Mouse (Mus musculus) spleen, adult 2 months (tissue): Measurements from ENCODE around the gene Vps53. TPM values are rescaled to one million over a fixed set of nuclear protein-coding genes. Genes with fewer than 3 reads are reported as not detected.
"Not testable (repeated sequence)": the region's sequence is repeated elsewhere in the genome, so short reads cannot be mapped to it uniquely, and the experiment has no call there.

Experiments
- DNase-seq, 2 experiments: peaks; one replicate each; pipeline versions ENCODE4 v3.0.0 to v3.0.0-alpha.2; 2012 to 2021; ENCODE audit warnings: low spot score in 2 of 2, low read depth in 1 of 2
- H3K27ac ChIP-seq: fragments of 200-500 bp; 2 replicates; pipeline ENCODE4 v1.5.1; 2012; ENCODE audit warnings: low read length, inconsistent platforms; ENCODE audit not compliant: insufficient read depth
- H3K27me3 ChIP-seq: fragments of 200-500 bp; 2 replicates; pipeline ENCODE4 v1.6.1; 2012; ENCODE audit warnings: mild to moderate bottlenecking, moderate library complexity, low read length, inconsistent platforms; ENCODE audit not compliant: control insufficient read depth, insufficient read depth
- H3K36me3 ChIP-seq: fragments of 200-500 bp; 2 replicates; pipeline ENCODE4 v1.6.1; 2012; ENCODE audit warnings: mild to moderate bottlenecking, low read length, inconsistent platforms; ENCODE audit not compliant: control insufficient read depth, insufficient read depth
- H3K4me1 ChIP-seq: fragments of 200-500 bp; 2 replicates; pipeline ENCODE4 v1.6.1; 2011; ENCODE audit warnings: inconsistent platforms; ENCODE audit not compliant: control insufficient read depth, insufficient read depth, insufficient read length
- H3K4me3 ChIP-seq: fragments of 200-500 bp; 2 replicates; pipeline ENCODE4 v1.5.1; 2011; ENCODE audit warnings: mild to moderate bottlenecking, inconsistent platforms; ENCODE audit not compliant: insufficient read depth, insufficient read length; ENCODE audit errors: extremely low read depth
- CTCF ChIP-seq: fragments of 200-500 bp; IDR thresholded peaks from 2 replicates; pipeline ENCODE4 v1.5.1; 2011; ENCODE audit warnings: mild to moderate bottlenecking, inconsistent platforms; ENCODE audit not compliant: insufficient read depth, insufficient read length, insufficient replicate concordance; ENCODE audit errors: extremely low read depth
- POLR2A ChIP-seq: fragments of 200-500 bp; IDR thresholded peaks from 2 replicates; pipeline ENCODE4 v1.6.1; 2011; ENCODE audit warnings: low read depth, low read length, inconsistent platforms
- WGBS: fragments of 180-500 bp; shearing (Covaris S2); methylation state at CpG from one replicate; pipeline ENCODE4 v1.1.7; 2018; 5-methylcytosine and 5-hydroxymethylcytosine counted together
- polyA plus RNA-seq: library from polyadenylated mRNA; depleted of rRNA; stranded (reverse); fragments of >200 nt; gene quantifications from 2 replicates; pipeline ENCODE4 v1.2.3, GENCODE M21; 2012

Vps53 gene
- polyA plus RNA-seq, 1 experiment: 12.4 TPM

- H3K27me3 ChIP-seq: no peaks in the 10 kb centered on the region
- 96% methylated on average over 5 of the region's 5 CpGs for WGBS
- H3K36me3 ChIP-seq: peaks cover 13% of the 10 kb centered on the region
- no peak overlapping the region for H3K27ac ChIP-seq
- H3K4me1 ChIP-seq: peaks cover 8% of the 10 kb centered on the region; the same call in 1 of the 2 replicates
- no peak for DNase-seq
- TF ChIP-seq CTCF: no peak
- no peak overlapping the region for H3K4me3 ChIP-seq
These were observed 34.4 kb upstream of the Vps53 start for GRCm38 (mm10) chr11:76213841-76214240.

GRCm38 (mm10) chr11:76211595-76211994 lies 32.1 kb upstream of the Vps53 start:
- H3K4me1 ChIP-seq, H3K4me3 ChIP-seq, H3K27ac ChIP-seq, H3K27me3 ChIP-seq, DNase-seq: not testable (repeated sequence)
- H3K36me3 ChIP-seq: peaks cover 13% of the 10 kb centered on the region
- WGBS: 88% methylated on average over 5 of the region's 6 CpGs

DNA sequence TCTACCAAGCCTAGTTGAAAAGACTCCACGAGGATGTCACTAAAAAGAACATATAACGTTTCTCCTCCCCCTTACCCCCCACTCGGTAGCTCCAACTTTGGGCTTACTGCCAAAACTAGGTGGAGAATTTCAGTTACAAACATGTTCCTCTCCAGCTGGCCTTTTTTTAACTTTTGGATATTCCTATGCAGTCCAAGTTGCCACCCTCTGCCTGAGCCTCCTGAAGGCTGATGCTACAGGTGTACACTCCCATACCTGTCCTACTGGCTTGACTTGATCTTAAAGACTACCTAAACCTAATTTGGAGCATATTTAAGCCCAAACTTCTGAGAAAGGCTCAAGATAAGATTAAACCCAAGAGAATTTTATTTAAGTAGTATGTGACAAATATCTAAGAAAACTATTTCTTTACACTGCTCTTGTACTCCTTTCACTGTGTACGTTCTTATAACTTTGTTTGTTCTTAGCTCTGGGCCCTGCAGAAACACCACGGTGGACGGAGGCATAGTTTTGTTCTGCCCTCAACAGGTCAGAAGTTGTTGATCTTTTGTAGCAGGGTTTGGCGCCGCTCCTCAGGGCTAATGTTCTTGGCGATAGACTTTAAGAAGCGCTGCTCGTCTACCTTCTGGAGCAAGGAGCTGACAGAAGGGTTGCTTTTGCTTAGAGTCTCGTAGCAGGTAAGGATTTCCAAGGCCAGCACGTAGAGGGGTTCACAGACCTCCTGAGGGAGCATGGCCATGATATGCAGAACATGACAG lies 31.0 kb upstream of the Vps53 start:
- Histone ChIP-seq H3K36me3 (peaks cover 13% of the 10 kb centered on the region), H3K4me3 (no peak overlapping the region), H3K27ac (no peak overlapping the region), H3K27me3 (no peaks in the 10 kb centered on the region), H3K4me1 (no peaks in the 10 kb centered on the region)
- 84% methylated on average over 13 of the region's 13 CpGs for WGBS
- TF ChIP-seq POLR2A (no peak), CTCF (no peak)
- no peak for DNase-seq

GRCm38 (mm10) chr11:76206793-76207192 lies 27.3 kb upstream of the Vps53 start:
- WGBS: 90% methylated on average over 5 of the region's 5 CpGs
- TF ChIP-seq CTCF: no peak

DNA sequence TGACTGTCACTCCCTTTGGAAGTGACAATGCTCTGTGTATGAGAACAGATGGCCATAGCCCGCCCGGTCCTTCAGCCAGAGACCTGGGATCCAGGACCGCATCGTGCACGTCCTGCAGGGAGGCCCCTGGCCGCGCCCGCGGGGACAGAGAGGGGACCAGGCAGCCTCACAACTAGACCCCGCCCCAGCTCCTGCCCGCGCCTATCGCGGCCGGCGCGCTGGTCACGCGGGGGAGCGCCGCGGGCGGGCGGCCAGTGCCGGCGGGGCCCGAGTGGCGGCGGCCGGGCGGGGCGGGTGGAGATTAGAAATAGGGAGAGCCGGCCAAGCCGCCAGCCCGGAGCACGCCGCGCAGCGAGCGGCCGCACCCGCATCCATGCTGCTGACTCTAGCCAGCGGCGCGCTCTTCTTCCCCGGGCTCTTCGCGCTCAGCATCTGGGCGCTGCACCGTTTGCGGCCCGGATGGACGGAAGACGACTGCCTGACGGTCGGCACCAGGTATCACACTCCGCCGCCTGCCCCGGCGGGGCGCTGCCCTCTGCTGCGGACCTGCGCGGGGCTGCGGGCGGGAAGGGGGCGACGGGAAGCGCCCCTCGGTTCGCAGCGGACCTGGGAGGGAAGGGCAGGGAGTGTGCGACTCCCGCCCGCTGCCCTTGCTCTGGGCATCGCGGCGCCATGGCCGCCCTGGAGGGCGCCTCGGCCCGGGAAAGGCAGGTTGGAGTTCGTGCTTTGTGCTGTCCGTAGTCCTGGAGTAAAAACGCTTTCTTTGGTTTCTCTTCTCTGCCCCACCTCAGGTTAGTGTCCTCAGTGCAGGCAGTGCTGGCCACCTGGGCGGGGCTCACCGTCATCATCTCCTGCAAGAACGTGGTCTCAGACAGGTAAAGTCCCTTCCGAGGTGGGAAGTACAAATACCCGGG lies 22.6 kb upstream of the Vps53 start:
- DNase-seq: peak in 1 of 2 experiments; percentile 69
- WGBS: 1% methylated on average over 89 of the region's 90 CpGs
- H3K27me3 ChIP-seq: peaks cover 8% of the 10 kb centered on the region; the same call in 1 of the 2 replicates
- H3K4me1 ChIP-seq: no peaks in the 10 kb centered on the region; the same call in 1 of the 2 replicates
- no peak overlapping the region for H3K27ac ChIP-seq
- H3K36me3 ChIP-seq: no peaks in the 10 kb centered on the region
- TF ChIP-seq CTCF (no peak), POLR2A (no peak)
- peak overlapping the region; percentile 64 for H3K4me3 ChIP-seq

More at GRCm38 (mm10) chr11:76206793-76207192, 27.3 kb upstream of the Vps53 start:
- no peak for DNase-seq
- peaks cover 1% of the 10 kb centered on the region for H3K36me3 ChIP-seq
- no peak overlapping the region for H3K4me3 ChIP-seq
- H3K4me1 ChIP-seq: no peaks in the 10 kb centered on the region; the same call in 1 of the 2 replicates
- H3K27ac ChIP-seq: no peak overlapping the region
- H3K27me3 ChIP-seq: peaks cover 5% of the 10 kb centered on the region; the same call in 1 of the 2 replicates

DNA sequence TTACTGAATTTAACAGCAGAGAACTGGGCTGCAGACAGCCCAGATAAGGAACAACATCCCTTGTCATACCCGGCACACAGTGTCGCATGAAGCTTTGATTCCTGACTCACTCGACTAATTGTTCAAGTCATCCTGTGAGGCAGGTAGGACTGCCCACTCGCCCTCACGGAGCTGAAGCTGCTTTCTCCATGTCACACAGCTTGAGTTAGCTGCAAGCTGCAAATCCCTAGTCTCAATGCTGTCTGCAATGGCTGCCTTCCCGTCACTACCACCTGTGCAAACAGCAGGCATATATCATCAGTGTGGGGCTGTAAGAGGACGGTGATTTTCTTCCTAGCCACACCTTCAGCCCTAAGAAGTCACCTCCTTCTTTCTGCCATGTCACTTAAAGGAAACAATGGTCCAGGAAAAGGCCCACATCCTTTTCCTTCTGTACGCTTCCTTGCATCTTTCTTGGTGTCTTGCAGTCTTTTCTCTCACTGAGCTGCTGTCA lies 17.6 kb upstream of the Vps53 start:
- Histone ChIP-seq H3K4me1 (no peaks in the 10 kb centered on the region; the same call in 1 of the 2 replicates), H3K27me3 (peaks cover 4% of the 10 kb centered on the region; the same call in 1 of the 2 replicates), H3K27ac (no peak overlapping the region), H3K4me3 (no peak overlapping the region), H3K36me3 (no peaks in the 10 kb centered on the region)
- 79% methylated on average over 8 of the region's 8 CpGs for WGBS
- DNase-seq: no peak
- no peak for TF ChIP-seq POLR2A
- no peak for TF ChIP-seq CTCF
